Mouse (Mus musculus) erythroid progenitor cell, adult 5-6 weeks (primary cell): ENCODE results near the gene Gm7030. TPM values are rescaled to one million over a fixed set of nuclear protein-coding genes. Genes with fewer than 3 reads are reported as not detected.
"Not testable (repeated sequence)": the region's sequence is repeated elsewhere in the genome, so short reads cannot be mapped to it uniquely, and the experiment has no call there.

Source experiments
- ATAC-seq: replicated peaks from 2 replicates; pipeline ENCODE4 v1.8.0; 2016; ENCODE audit warnings: moderate number of reproducible peaks, mild to moderate bottlenecking, moderate TSS enrichment, inconsistent platforms; ENCODE audit not compliant: poor library complexity, low FRiP score, severe bottlenecking
- total RNA-seq, 2 experiments: library from RNA; stranded (forward) in 1 of 2; stranded (reverse) in 1 of 2; fragments of 150-400 nt in 1 of 2; fragments of 186-747, 209-891 nt in 1 of 2; gene quantifications; 2 replicates each; pipeline versions ENCODE4 v1.2.3 to v1.2.4; 2015 to 2017; ENCODE audit warnings: low replicate concordance in 2 of 2

The Gm7030 gene
- total RNA-seq, 2 experiments from 2014 or later, result not detected

- not testable (repeated sequence) for ATAC-seq
These were observed 43.2 kb downstream of the Gm7030 start for GRCm38 (mm10) chr17:36085976-36086375.

DNA sequence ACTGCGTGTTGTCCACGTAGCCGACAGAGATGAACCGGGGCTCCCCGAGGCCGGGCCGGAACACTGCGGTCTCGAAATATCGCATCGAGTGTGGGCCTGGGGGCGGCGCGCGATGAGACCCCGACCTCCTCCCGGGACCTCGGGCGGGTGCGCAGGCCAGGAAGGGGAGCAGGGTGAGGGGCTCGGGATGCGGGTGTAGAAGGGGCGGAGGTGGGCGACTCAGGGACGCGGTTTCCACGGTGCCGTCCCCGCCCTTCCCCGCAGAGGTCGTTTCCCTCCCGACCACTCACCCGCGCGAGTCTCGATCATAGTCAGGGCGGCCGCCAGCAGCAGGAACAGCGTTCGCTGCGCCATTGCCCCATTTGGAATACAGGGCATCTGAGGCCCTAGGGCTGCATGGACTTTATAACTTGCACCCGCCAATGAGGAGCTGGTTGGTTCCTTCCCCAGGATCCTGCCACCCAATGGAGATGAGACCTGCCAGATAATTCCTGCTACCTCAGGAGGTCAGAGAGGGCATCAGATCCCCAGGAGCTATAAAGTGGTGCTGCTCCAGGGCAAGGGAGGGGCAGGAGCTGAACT, 45.3 kb downstream of the Gm7030 start:
- no peak; the same call in 1 of the 2 replicates for ATAC-seq

DNA sequence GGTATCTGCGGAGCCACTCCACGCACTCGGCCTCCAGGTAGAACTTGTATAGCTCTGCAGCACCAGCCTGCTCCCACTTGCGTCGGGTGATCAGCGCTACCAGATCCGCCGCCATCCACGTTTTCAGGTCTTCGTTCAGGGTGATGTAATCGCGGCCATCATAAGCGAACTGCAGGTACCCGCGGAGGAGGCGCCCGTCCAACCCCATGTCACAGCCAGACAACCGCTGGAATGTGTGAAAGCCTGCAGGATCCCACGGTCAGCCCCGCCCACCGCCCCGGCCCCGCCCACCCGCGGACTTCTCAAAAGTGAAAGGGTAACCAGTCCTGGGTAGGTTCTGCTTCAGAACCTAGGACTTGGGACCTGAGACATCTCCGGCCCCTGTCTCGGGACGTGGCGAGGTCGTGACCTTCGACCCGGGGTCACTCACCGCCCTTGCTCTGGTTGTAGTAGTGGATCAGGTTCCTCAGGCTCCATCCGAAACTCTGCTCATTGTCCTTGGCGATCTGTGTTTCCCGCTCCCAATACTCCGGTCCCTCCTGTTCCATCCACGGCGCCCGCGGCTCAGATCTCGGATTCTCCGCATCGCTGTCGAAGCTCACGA, 45.9 kb downstream of the Gm7030 start:
- ATAC-seq, result peak; percentile 67

GRCm38 (mm10) chr17:36082519-36083232, 46.5 kb downstream of the Gm7030 start:
- ATAC-seq, result not testable (repeated sequence)

DNA sequence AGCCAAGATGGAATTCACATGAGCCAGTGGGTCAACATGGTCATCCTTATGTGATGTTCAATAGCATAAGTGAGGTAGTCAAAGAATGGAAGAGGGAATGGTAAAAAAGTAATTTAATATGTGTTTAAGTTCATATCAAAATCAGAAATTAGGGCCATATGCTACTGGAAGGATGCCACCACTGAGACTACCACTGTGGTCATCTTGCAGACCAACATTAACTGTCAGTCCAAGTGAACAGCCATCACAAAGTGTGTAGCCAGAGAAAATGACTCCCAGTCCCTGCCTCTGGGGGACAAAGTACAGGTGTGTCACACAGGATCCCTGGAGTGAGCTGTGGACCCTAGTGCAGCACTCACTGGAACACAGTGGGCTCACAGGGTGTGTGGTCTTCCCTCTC, 47.3 kb downstream of the Gm7030 start:
- not testable (repeated sequence) for ATAC-seq

GRCm38 (mm10) chr17:36060829-36061228, 68.4 kb downstream of the Gm7030 start:
- ATAC-seq, result peak; percentile 51; the same call in 1 of the 2 replicates

Other genes starting within 250 kb of the Gm7030 start
- 139 and 201 TPM in 2 replicates for gene Dhx16, start 249.6 kb downstream of the Gm7030 start, total RNA-seq (2015; ENCODE audit: low replicate concordance)
- gene Dhx16, start 249.6 kb downstream of the Gm7030 start, total RNA-seq (2017; ENCODE audit: low replicate concordance), result 73.1 and 118 TPM in 2 replicates
- gene 2310061I04Rik, start 232.0 kb downstream of the Gm7030 start, total RNA-seq (2015; ENCODE audit: low replicate concordance), result 37.7 and 68.5 TPM in 2 replicates
- gene 2310061I04Rik, start 232.0 kb downstream of the Gm7030 start, total RNA-seq (2017; ENCODE audit: low replicate concordance), result 2.9 and 3.7 TPM in 2 replicates
- 7.6 and 26.0 TPM in 2 replicates for gene Atat1, start 219.3 kb downstream of the Gm7030 start, total RNA-seq (2015; ENCODE audit: low replicate concordance)
- gene Atat1, start 219.3 kb downstream of the Gm7030 start, total RNA-seq (2017; ENCODE audit: low replicate concordance), result 3.0 and 4.0 TPM in 2 replicates
- 16.9 and 18.0 TPM in 2 replicates for gene Mrps18b, start 213.0 kb downstream of the Gm7030 start, total RNA-seq (2015; ENCODE audit: low replicate concordance)
- gene Mrps18b, start 213.0 kb downstream of the Gm7030 start, total RNA-seq (2017; ENCODE audit: low replicate concordance), result 13.5 and 50.5 TPM in 2 replicates
- 53.7 and 90.1 TPM in 2 replicates for gene Ppp1r10, start 213.0 kb downstream of the Gm7030 start, total RNA-seq (2015; ENCODE audit: low replicate concordance)
- gene Ppp1r10, start 213.0 kb downstream of the Gm7030 start, total RNA-seq (2017; ENCODE audit: low replicate concordance), result 67.5 and 87.5 TPM in 2 replicates
- gene Abcf1, start 159.7 kb downstream of the Gm7030 start, total RNA-seq (2015; ENCODE audit: low replicate concordance), result 26.3 and 36.9 TPM in 2 replicates
- 120 and 139 TPM in 2 replicates for gene Abcf1, start 159.7 kb downstream of the Gm7030 start, total RNA-seq (2017; ENCODE audit: low replicate concordance)
- 1.3 and 4.3 TPM in 2 replicates for gene Gnl1, start 149.6 kb downstream of the Gm7030 start, total RNA-seq (2015; ENCODE audit: low replicate concordance)
- 3.3 and 4.9 TPM in 2 replicates for gene Gnl1, start 149.6 kb downstream of the Gm7030 start, total RNA-seq (2017; ENCODE audit: low replicate concordance)
- 5.4 and 6.5 TPM in 2 replicates for gene Prr3, start 149.2 kb downstream of the Gm7030 start, total RNA-seq (2015; ENCODE audit: low replicate concordance)
- 4.6 TPM in 1 of 2 replicates, not detected in the other for gene Prr3, start 149.2 kb downstream of the Gm7030 start, total RNA-seq (2017; ENCODE audit: low replicate concordance)
- gene H2-T24, start 108.9 kb downstream of the Gm7030 start, total RNA-seq (2015; ENCODE audit: low replicate concordance), result 84.3 and 115 TPM in 2 replicates
- 293 and 328 TPM in 2 replicates for gene H2-T24, start 108.9 kb downstream of the Gm7030 start, total RNA-seq (2017; ENCODE audit: low replicate concordance)
- 109 and 146 TPM in 2 replicates for gene H2-T23, start 96.6 kb downstream of the Gm7030 start, total RNA-seq (2015; ENCODE audit: low replicate concordance)
- 93.4 and 104 TPM in 2 replicates for gene H2-T23, start 96.6 kb downstream of the Gm7030 start, total RNA-seq (2017; ENCODE audit: low replicate concordance)
- 19.1 and 19.7 TPM in 2 replicates for gene H2-T22, start 86.7 kb downstream of the Gm7030 start, total RNA-seq (2015; ENCODE audit: low replicate concordance)
- 5.5 and 16.4 TPM in 2 replicates for gene H2-T22, start 86.7 kb downstream of the Gm7030 start, total RNA-seq (2017; ENCODE audit: low replicate concordance)
- not detected in 2 replicates for gene Gm6034, start 86.5 kb downstream of the Gm7030 start, total RNA-seq (2015; ENCODE audit: low replicate concordance)
- not detected in 2 replicates for gene Gm6034, start 86.5 kb downstream of the Gm7030 start, total RNA-seq (2017; ENCODE audit: low replicate concordance)
- gene Gm11127, start 71.1 kb downstream of the Gm7030 start, total RNA-seq (2015; ENCODE audit: low replicate concordance), result not detected in 2 replicates
- 0.39 TPM in 1 of 2 replicates, not detected in the other for gene Gm11127, start 71.1 kb downstream of the Gm7030 start, total RNA-seq (2017; ENCODE audit: low replicate concordance)
- not detected in 2 replicates for gene Gm19684, start 7.7 kb downstream of the Gm7030 start, total RNA-seq (2015; ENCODE audit: low replicate concordance)
- gene Gm19684, start 7.7 kb downstream of the Gm7030 start, total RNA-seq (2017; ENCODE audit: low replicate concordance), result not detected in 2 replicates
- gene Gm8909, start 39.1 kb upstream of the Gm7030 start, total RNA-seq (2015; ENCODE audit: low replicate concordance), result not detected in 2 replicates
- not detected in 2 replicates for gene Gm8909, start 39.1 kb upstream of the Gm7030 start, total RNA-seq (2017; ENCODE audit: low replicate concordance)
- gene H2-T3, start 60.9 kb upstream of the Gm7030 start, total RNA-seq (2015; ENCODE audit: low replicate concordance), result not detected in 2 replicates
- gene H2-T3, start 60.9 kb upstream of the Gm7030 start, total RNA-seq (2017; ENCODE audit: low replicate concordance), result not detected in 2 replicates
- 63.7 and 66.0 TPM in 2 replicates for gene Rpp21, start 128.6 kb upstream of the Gm7030 start, total RNA-seq (2015; ENCODE audit: low replicate concordance)
- gene Rpp21, start 128.6 kb upstream of the Gm7030 start, total RNA-seq (2017; ENCODE audit: low replicate concordance), result 11.8 TPM in 2 replicates
- 25.6 and 29.9 TPM in 2 replicates for gene Trim39, start 142.8 kb upstream of the Gm7030 start, total RNA-seq (2015; ENCODE audit: low replicate concordance)
- 37.4 and 40.9 TPM in 2 replicates for gene Trim39, start 142.8 kb upstream of the Gm7030 start, total RNA-seq (2017; ENCODE audit: low replicate concordance)
- gene H2-M10.2, start 157.1 kb upstream of the Gm7030 start, total RNA-seq (2015; ENCODE audit: low replicate concordance), result not detected in 2 replicates
- gene H2-M10.2, start 157.1 kb upstream of the Gm7030 start, total RNA-seq (2017; ENCODE audit: low replicate concordance), result not detected in 2 replicates
- gene H2-M10.1, start 196.7 kb upstream of the Gm7030 start, total RNA-seq (2015; ENCODE audit: low replicate concordance), result not detected in 2 replicates
- gene H2-M10.1, start 196.7 kb upstream of the Gm7030 start, total RNA-seq (2017; ENCODE audit: low replicate concordance), result not detected in 2 replicates
- gene H2-M10.3, start 239.0 kb upstream of the Gm7030 start, total RNA-seq (2015; ENCODE audit: low replicate concordance), result not detected in 2 replicates
- gene H2-M10.3, start 239.0 kb upstream of the Gm7030 start, total RNA-seq (2017; ENCODE audit: low replicate concordance), result not detected in 2 replicates